Mouse (Mus musculus) ES-E14 (cell line): ENCODE data around the gene Fbxw4. TPM values are rescaled to one million over a fixed set of nuclear protein-coding genes. Genes with fewer than 3 reads are reported as not detected.

ENCODE experiments used
- DNase-seq: peaks from one replicate; pipeline ENCODE4 v3.0.0-alpha.2; 2013; ENCODE audit warnings: low read depth, low spot score
- H3K27ac ChIP-seq: 2 replicates; pipeline ENCODE4 v1.5.1; 2012; ENCODE audit warnings: low read depth, mild to moderate bottlenecking, low read length, moderate library complexity, mixed read lengths; ENCODE audit not compliant: poor library complexity, insufficient read depth, severe bottlenecking
- H3K36me3 ChIP-seq: 2 replicates; pipeline ENCODE4 v1.6.1; 2012; ENCODE audit warnings: mild to moderate bottlenecking, low read length, moderate library complexity, mixed read lengths; ENCODE audit not compliant: control insufficient read depth, poor library complexity, insufficient read depth, severe bottlenecking
- H3K4me1 ChIP-seq, 2 experiments: fragments of 150-350 bp in 1 of 2; sonication (generic) in 1 of 2; 2 replicates each; pipeline ENCODE4 v1.6.1; 2012; ENCODE audit warnings: low read length in 2 of 2, mild to moderate bottlenecking in 1 of 2, mixed read lengths in 1 of 2; ENCODE audit not compliant: control insufficient read depth in 2 of 2, insufficient read depth in 2 of 2, poor library complexity in 1 of 2
- H3K4me3 ChIP-seq, 2 experiments: fragments of 150-350 bp in 1 of 2; sonication (generic) in 1 of 2; 2 replicates each; pipeline ENCODE4 v1.5.1; 2012; ENCODE audit warnings: low read length in 2 of 2, low read depth in 1 of 2, mild to moderate bottlenecking in 1 of 2, mixed read lengths in 1 of 2; ENCODE audit not compliant: insufficient read depth in 1 of 2, poor library complexity in 1 of 2, severe bottlenecking in 1 of 2
- H3K9ac ChIP-seq: 2 replicates; pipeline ENCODE4 v1.6.1; 2012; ENCODE audit warnings: low read depth, mild to moderate bottlenecking, low read length, mixed read lengths; ENCODE audit not compliant: poor library complexity, insufficient read depth, severe bottlenecking
- H3K9me3 ChIP-seq: fragments of 150-350 bp; sonication (generic); 2 replicates; pipeline ENCODE4 v1.6.1; 2012; ENCODE audit warnings: low read depth, mild to moderate bottlenecking, low read length; ENCODE audit not compliant: control insufficient read depth, insufficient read depth
- CHD2 ChIP-seq: IDR thresholded peaks from 2 replicates; pipeline ENCODE4 v1.6.1; 2014; ENCODE audit warnings: mild to moderate bottlenecking, low read depth, low read length, inconsistent platforms
- HCFC1 ChIP-seq: IDR thresholded peaks from 2 replicates; pipeline ENCODE4 v1.6.1; 2012; ENCODE audit warnings: low read length, inconsistent platforms, borderline replicate concordance; ENCODE audit not compliant: insufficient read depth
- MAFK ChIP-seq: IDR thresholded peaks from 2 replicates; pipeline ENCODE4 v1.6.1; 2014; ENCODE audit warnings: mild to moderate bottlenecking, low read depth, low read length, inconsistent platforms; ENCODE audit not compliant: insufficient read depth
- ZC3H11A ChIP-seq: IDR thresholded peaks from 2 replicates; pipeline ENCODE4 v1.6.1; 2012; ENCODE audit warnings: low read depth, mild to moderate bottlenecking, inconsistent platforms, low read length, borderline replicate concordance
- ZNF384 ChIP-seq: IDR thresholded peaks from 2 replicates; pipeline ENCODE4 v1.6.1; 2012; ENCODE audit warnings: low read depth, low read length, inconsistent platforms
- in situ Hi-C, 2 experiments: fragments of 600-800 bp; cut with MboI; formaldehyde crosslinking; loops; one replicate each; pipeline ENCODE4 v1.15.1; 2025; ENCODE audit warnings: low sequenced_read_pairs in 2 of 2, inconsistent platforms in 1 of 2; ENCODE audit not compliant: unreplicated experiment in 2 of 2
- total RNA-seq: library from RNA; depleted of rRNA; stranded (reverse); fragments of 300-350 nt; gene quantifications from 2 replicates; pipeline ENCODE4 v1.2.3, GENCODE M21; 2012

Fbxw4 gene
- total RNA-seq, 1 experiment, result 6.3 TPM

DNA sequence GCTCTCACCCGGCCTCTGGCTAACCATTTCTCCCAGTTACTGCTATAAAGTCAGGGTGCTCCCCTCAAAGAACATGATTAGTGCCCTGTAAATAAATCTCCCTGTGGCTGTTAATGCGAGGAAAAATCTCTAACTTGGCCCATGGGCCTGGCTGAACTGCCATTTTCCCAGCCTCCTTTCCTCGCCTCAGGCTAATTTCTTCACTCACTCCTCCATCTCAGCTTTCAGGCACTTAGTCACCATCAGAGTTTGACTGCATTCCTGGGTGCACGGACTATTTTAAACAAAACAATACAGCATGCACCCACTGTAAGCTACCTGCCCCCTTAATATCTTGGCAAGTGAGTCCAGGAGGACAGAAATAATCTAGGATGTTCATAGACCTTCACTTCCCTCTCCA, 13.2 kb downstream of the Fbxw4 start:
- no peak for DNase-seq
- H3K9ac ChIP-seq, result no peak overlapping the region
- H3K9me3 ChIP-seq, result no peaks in the 10 kb centered on the region
- no peak overlapping the region for H3K27ac ChIP-seq
- no peaks in the 10 kb centered on the region; a peak in 1 of 4 replicates for H3K4me1 ChIP-seq
- in situ Hi-C loops, result no loop called here
- no peak overlapping the region for H3K4me3 ChIP-seq
- no peak for TF ChIP-seq ZC3H11A
- no peaks in the 10 kb centered on the region for H3K36me3 ChIP-seq

DNA sequence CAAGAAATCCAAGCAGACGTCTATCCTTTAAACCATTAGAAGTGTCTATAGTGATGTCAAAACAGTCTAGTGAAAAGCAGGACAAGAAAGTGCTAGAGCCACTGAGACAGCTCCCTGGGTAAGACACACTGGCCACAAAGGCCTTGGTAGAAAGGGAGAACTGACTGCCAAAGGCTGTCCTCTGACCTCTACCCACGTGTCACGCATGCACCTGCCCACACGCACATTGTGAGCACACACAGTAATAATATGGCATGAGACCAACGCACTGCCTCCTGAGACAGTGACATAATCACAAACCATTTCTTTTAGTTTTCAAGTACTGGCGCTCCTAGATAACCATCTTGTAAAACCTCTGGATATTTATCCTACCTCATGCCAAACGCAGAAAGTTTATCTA, 19.4 kb downstream of the Fbxw4 start:
- TF ChIP-seq ZC3H11A, result no peak
- no peak for TF ChIP-seq MAFK
- TF ChIP-seq HCFC1, result no peak
- TF ChIP-seq ZNF384, result no peak
- no peak for TF ChIP-seq CHD2
- H3K4me3 ChIP-seq, result no peak overlapping the region
- H3K36me3 ChIP-seq, result no peaks in the 10 kb centered on the region; the same call in 1 of the 2 replicates
- no peak overlapping the region for H3K27ac ChIP-seq
- H3K9me3 ChIP-seq, result no peaks in the 10 kb centered on the region
- H3K4me1 ChIP-seq, result no peaks in the 10 kb centered on the region
- in situ Hi-C loops, result no loop called here
- DNase-seq, result no peak
- no peak overlapping the region for H3K9ac ChIP-seq

DNA sequence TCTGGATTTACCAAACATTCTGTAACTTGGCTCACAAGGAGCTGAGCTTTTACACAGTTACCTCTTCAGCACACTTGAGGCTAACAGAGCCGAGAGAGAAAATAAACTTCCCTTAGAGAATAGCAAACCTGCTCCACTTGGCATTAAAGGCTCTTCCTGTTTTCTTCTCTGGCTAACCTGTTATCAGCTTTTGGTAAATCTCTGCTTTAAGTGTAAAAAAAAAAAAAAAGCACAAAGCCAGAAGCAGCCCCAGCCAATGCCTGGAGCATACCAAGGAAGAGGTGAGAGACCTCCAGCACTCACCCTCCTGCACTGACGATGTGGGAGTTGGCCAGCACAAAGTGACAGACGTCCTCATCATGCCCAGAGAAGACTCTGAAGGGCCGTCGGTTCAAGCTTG, 24.2 kb downstream of the Fbxw4 start:
- no peak overlapping the region for H3K4me3 ChIP-seq
- no peaks in the 10 kb centered on the region for H3K4me1 ChIP-seq
- no peaks in the 10 kb centered on the region for H3K9me3 ChIP-seq
- H3K27ac ChIP-seq, result no peak overlapping the region
- in situ Hi-C loops, result no loop called here
- no peak overlapping the region for H3K9ac ChIP-seq
- H3K36me3 ChIP-seq, result peaks cover 2% of the 10 kb centered on the region; the same call in 1 of the 2 replicates
- TF ChIP-seq ZC3H11A (no peak), ZNF384 (no peak), MAFK (no peak), CHD2 (no peak), HCFC1 (no peak)
- DNase-seq, result no peak

DNA sequence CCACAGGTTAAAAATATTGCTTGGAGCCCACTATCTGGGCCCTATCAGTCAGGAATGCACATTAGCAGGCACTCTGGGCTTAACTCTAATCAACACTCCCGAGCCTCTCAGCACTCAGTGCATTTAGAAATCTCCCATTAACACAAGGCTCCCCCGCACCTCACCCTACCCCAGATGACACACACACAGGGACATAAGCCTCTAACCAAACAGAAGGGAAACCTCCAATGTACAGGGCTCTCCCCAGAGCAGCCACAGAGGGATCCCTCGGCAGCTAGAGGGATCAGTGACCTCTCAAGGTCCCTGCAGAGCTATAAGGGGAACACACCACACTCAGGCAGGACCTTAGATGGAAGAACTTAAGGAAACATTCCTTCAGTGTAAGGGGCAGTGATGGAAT, 28.5 kb downstream of the Fbxw4 start:
- H3K9me3 ChIP-seq, result no peaks in the 10 kb centered on the region
- peaks cover 4% of the 10 kb centered on the region; the same call in 1 of the 2 replicates for H3K36me3 ChIP-seq
- no peak for TF ChIP-seq HCFC1
- H3K4me3 ChIP-seq, result no peak overlapping the region
- no peak for DNase-seq
- H3K27ac ChIP-seq, result no peak overlapping the region
- no peak overlapping the region for H3K9ac ChIP-seq
- in situ Hi-C loops, result no loop called here
- no peaks in the 10 kb centered on the region for H3K4me1 ChIP-seq

DNA sequence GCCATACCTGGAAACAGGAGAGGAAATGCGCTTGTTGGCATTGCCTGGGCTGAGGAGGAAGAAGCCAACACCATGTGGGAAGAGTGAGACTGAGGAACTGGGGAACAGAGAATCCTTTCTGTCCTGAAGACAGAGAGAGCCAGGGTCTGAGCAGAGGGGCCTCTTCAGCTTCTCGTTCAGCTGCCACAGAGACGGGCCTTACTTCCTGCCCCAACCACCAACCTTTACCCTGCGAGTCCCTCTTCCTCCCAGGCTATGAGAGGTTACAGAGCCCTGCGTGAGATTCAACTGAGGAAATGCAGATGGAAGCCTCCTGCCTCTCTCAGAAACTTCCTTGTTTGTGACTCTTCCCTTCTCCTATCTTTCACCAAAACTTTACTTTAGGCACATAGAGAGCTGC, 29.2 kb downstream of the Fbxw4 start:
- Histone ChIP-seq H3K4me3 (no peak overlapping the region), H3K9ac (no peak overlapping the region), H3K9me3 (no peaks in the 10 kb centered on the region), H3K4me1 (no peaks in the 10 kb centered on the region), H3K36me3 (peaks cover 4% of the 10 kb centered on the region; the same call in 1 of the 2 replicates), H3K27ac (no peak overlapping the region)
- TF ChIP-seq HCFC1 (no peak), ZC3H11A (no peak), ZNF384 (no peak)
- in situ Hi-C loops, result no loop called here
- DNase-seq, result no peak
